Mouse (Mus musculus) brain, embryonic 14.5 days (tissue): ENCODE results near the gene Caskin1.

Source experiments
- CTCF ChIP-seq: fragments of 200-500 bp; IDR thresholded peaks from 2 replicates; pipeline ENCODE4 v1.5.1; 2012; ENCODE audit warnings: inconsistent platforms, mild to moderate bottlenecking, moderate library complexity, borderline replicate concordance; ENCODE audit not compliant: insufficient read depth, insufficient read length; ENCODE audit errors: extremely low read depth
- POLR2A ChIP-seq: fragments of 200-500 bp; IDR thresholded peaks from 2 replicates; pipeline ENCODE4 v1.6.1; 2012; ENCODE audit warnings: mild to moderate bottlenecking, inconsistent platforms, borderline replicate concordance; ENCODE audit not compliant: poor library complexity, insufficient read depth, insufficient read length, severe bottlenecking; ENCODE audit errors: extremely low read depth

DNA sequence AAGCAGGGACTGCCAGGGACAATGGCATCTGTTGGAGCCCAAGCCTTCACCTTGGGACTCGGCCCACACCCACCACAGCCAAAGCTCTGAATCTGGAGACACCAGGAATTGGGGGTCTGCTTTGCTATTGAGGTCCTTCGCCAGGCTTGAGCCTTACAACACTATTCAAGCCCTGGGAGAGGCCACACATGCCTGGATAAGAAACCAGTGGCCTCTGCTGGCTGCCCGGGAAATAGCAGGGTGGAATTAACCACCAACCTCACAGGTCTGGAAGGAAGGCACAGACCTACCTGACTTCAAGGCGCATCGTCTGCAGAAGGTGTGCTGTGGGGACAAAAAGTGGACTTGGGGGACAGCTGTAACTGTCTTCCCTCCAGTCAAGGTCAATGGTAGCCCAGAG lies 25.2 kb downstream of the Caskin1 start:
- TF ChIP-seq CTCF (peak; percentile 82), POLR2A (no peak)
